Mouse (Mus musculus) ovary, postnatal 36 days (tissue): Measurements from ENCODE around the gene Stk10.
"Not testable (repeated sequence)": the region's sequence is repeated elsewhere in the genome, so short reads cannot be mapped to it uniquely, and the experiment has no call there.

Experiments
- DNase-seq: peaks from one replicate; pipeline ENCODE4 v3.0.0; 2022; ENCODE audit warnings: low spot score, mixed read lengths

Stk10 gene

DNA sequence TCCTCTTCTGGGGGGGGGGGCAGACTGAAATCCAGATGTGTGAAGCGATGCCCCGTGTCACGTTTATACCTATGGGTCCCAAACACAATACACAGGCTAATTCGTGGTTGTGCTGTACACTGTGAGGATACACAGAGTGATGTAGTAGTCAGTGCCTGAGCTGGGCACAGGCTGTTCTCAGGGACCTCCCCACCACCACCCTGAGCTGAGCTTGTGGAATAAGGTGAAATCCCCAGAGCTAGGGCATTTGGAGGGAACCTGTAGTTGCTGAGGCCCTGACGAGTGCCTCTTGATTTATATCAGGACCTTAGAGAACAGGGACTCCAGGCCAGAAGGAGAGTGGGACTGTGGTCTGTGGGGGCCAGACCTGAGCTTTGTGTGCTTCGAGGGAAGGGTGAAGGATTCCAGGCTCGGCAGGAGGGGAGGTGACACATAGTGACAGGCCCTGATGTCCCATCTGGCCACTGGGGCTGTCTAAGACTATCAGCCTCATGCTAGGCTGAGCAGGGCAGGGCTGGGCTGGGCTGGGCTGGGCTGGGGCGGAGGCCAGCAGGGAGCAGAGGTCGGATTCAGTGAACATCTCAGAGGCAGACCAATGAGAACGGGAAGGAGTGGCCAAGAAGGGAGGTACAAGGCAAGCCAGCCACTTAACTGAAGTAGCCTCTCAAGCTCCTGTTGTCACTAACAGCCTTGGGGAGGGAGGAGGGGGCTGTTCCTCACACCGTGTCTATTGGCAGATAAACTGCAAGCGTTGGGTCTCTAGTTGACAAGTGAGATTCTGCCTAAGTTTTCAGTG, 68.6 kb downstream of the Stk10 start:
- no peak for DNase-seq

DNA sequence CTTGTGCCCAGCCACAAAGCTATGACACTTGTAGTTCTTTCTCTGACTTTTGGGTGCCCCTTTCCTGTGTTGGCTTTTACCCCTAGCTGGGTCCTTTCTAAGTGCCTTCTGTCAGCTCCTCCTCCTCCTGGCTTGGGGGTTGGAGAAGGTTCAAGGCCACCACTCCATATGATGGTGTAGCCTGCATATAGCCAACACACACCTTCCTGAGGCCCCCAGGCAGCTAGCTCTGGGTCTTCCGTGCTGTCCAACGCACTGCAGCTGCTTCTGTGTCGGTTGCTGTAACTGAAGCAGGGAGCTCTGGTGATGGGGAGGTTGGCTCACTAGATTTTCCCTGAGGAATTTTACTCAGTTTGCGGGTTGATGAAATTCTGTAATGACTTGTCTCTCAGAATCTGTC, 71.6 kb downstream of the Stk10 start:
- DNase-seq, result no peak

DNA sequence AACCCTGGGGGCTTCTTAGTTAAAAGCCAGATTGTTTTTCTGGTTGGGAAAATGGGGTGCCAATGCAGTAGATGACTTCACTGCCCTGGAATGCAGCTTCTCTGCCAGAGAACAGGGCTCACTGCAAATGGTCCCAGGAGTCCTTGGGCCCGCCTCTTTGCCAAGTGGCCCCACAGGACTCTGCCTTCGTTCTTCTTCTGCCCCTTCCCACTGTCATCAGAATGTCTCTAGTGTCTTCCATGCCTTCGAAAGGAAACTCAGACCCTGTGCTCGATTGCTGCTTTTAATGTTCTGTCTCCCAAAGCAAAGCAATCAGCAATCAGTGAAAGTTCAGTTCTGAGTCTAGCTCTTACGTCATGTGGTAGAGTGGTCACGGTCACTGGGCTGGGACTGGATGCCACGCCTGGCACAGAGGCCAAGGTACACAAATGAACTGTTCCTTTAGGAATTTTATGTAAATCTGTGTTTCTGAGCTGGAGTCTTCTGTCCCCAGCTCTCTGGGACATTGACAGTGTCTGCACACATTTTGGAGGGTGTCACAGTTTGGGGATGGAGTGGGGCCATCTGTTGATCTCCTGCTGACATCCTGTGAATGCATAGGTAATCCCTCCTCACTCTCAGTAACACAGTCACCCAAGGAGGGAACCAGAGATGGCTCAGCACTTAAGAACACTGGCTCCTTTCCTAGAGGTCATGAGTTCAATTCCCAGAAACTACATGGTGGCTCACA, 72.2 kb downstream of the Stk10 start:
- DNase-seq, result peak; percentile 44

DNA sequence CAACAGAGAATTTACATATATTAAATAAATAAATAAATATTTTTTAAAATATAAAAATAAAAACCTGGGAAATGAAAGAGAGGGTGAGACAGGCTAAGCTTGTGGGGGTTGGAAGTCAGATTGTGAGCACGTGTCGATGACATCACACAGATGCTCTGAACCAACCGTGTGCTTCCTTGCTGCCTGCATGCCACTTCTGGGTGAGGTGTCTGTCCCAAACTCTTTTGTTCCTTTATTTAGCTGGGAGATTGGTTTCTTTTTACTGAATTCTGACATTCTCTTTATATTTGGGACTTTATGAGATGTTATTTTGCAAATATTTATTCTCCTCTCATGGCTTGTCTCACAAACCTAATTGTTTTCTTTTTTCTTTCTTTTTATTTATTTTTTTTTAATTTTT, 72.8 kb downstream of the Stk10 start:
- no peak for DNase-seq

DNA sequence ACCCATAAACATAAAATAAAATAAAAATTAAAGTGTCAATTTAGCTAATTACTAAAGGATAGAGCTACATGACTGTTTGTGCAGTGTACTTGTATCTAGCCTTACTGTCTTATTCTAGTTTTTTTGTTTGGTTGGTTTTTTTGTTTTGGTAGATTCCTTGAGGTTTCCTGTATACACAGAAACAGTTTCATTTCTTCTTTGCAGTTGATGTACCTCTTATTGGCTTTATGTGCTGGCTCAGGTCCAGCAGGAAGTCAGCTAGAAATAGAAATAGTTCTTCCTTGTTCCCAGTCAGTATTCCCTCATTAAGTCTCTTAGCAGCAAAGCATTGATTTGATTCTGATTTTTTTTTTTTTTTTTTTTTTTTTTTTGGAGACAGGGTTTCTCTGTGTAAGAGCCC, 74.2 kb downstream of the Stk10 start:
- no peak for DNase-seq

DNA sequence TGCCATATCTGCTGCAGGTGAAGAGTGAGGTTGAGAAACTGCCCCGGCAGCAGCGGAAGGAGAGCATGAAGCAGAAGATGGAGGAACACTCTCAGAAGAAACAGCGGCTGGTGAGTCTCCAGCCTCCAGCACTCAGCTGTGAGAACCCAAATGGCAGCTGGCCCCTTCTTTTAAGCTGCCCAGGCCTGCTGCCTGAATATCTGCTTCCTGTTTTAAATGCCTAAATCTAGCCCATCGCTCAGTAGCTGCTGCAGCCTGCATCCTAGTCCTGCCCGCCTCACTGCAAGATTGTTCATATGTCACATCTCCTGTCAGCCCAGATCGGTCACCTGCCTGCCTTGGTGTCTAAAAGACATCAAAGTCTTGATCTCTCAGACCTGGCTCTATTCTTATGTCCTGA, 77.5 kb downstream of the Stk10 start:
- DNase-seq, result no peak

DNA sequence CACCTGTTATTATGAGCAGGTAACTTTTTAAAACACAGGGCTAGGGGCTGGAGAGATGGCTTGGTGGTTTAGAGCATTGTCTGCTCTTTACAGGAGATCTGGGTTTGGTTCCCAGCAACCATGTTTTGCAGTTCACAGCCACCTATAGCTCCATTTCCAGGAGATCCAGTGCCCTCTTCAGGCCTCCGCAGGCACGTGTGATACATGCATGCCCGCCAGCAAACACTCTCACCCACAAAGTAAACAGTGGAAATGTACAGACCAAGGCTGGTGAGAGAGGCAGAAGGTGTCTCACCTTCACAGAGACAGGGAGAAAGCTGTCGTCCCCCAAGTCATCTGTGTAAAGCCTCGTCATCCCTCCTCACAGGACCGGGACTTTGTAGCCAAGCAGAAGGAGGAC, 79.2 kb downstream of the Stk10 start:
- DNase-seq, result no peak

DNA sequence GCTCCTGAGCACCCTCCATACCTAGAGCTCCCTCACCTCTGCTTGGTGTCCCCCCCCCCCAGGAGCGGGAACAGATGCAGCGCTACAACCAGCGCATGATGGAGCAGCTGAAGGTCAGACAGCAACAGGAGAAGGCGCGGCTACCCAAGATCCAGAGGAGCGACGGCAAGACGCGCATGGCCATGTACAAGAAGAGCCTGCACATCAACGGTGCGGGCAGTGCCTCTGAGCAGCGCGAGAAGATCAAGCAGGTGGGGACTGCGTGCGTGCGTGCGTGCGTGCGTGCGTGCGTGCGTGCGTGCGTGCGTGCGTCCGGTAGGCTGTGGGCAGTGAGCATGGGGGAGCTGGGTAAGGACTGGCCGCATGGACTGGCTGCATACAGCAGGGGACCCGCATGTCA, 81.4 kb downstream of the Stk10 start:
- no peak for DNase-seq

DNA sequence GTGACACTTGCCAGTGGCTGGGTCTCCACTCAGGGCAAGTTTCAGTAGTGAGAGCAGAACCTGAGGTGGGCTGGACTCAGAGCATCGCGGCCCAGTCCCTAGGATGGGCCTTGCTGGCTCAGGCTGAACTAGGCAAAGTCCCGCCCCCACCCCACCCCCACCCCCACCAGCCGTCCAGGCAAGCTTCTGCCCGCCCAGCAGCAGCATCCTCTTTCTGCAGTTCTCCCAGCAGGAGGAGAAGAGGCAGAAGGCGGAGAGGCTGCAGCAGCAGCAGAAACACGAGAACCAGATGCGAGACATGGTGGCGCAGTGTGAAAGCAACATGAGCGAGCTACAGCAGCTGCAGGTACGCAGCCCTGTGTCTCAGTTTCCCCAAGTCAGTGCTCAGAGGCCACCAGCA, 82.5 kb downstream of the Stk10 start:
- no peak for DNase-seq

DNA sequence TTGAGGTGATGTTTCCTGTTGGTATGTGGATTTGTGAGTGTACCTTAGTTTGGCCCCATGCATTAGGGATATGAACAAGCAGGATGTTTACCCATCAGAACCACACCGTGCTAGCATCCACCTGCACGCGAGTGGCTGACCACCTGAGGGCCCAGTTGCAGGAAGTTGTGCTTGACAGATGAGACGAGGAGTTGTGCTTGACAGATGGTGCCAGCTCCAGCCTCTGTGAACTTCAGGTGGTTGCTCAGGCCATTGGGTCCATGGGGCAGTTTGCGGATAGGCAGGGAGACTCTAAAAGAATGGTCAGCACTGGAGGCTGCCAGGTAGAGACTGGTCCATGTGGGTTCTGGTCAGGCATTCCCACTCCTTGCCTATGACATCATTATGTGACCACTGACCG, 83.0 kb downstream of the Stk10 start:
- no peak for DNase-seq

DNA sequence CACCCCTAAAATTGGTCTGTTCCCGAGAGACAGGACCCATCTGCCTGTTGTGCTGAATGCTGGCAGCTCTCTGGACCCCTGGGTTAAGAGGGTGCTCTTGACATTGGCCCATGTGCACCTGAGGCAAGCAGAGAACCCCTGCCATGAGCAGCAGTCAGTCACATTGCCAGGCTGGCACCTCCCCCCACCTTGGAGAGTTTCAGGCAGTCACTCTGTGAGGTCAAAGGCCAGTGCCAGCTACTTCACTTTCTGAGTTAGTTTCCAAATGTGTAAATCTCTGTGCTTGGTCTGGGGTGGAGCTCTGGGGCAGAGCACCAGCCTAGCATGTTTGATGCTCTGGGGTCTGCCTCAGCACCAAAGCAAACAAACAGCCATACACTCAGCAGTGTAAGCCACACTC, 84.9 kb downstream of the Stk10 start:
- no peak for DNase-seq

DNA sequence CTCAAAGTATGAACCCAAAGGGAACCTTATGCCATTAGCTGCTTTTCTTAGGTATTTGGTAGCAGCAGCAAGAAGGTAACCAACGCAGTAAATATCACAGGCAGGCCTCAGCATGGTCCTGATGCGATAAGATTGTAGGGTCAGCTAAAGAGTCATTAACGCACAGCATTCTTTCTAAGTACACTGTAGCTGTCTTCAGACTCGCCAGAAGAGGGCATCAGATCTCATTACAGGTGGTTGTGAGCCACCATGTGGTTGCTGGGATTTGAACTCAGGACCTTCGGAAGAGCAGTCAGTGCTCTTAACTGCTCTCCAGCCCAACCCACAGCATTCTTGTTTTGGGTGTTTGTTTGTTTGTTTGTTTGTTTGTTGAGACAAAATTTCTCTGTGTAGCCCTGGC, 85.5 kb downstream of the Stk10 start:
- DNase-seq, result not testable (repeated sequence)

DNA sequence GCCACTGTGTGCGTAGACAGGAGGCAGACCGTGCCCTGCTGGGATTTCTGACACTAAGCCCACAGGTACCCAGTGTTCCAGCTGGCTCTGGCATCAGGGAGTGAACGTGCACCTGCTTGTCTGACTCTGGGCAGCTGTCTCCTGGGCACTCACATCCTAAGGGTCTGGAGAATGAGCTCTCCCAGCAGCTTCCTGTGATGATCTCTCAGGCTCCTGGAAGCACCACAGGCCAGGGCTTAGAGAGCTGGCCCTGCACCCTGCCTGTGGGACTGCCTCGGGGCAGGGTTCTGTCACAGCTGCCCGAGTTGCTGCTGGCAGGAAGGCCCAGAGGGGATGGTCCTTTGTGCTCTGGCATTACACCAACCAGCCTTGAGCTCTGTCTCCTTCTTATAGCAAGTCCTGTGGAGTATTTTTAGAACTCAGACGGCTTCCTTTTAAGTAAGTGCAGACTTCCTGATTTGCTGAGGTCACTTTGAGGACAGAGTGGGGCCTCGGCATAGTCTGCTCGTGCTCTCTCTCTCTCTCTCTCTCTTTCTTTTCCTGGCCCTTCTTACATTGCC, 86.2 kb downstream of the Stk10 start:
- no peak for DNase-seq

DNA sequence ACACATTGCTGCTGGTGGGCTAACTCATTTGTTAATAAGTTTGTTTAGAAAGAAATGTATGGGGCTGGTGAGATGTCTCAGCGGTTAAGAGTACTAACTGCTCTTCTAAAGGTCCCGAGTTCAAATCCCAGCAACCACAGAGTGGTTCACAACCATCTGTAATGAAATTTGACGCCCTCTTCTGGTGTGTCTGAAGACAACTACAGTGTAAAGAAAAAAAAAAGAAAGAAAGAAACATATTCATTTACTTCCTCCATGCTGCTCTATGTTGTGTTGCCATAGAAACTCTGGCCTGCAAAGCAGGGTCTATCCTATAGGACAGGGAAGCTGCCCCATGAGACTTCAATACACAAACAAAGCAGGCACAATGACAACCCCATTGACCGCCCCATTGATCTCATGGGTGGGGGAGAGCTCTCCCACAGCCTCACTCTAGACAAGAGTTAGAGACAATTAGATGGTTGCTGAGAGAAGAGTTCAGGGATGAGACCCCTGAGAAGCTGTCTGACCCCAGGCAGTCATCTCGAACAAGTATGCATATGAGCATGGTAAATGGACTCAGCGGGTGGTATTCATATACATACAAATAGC, 86.9 kb downstream of the Stk10 start:
- DNase-seq, result no peak

DNA sequence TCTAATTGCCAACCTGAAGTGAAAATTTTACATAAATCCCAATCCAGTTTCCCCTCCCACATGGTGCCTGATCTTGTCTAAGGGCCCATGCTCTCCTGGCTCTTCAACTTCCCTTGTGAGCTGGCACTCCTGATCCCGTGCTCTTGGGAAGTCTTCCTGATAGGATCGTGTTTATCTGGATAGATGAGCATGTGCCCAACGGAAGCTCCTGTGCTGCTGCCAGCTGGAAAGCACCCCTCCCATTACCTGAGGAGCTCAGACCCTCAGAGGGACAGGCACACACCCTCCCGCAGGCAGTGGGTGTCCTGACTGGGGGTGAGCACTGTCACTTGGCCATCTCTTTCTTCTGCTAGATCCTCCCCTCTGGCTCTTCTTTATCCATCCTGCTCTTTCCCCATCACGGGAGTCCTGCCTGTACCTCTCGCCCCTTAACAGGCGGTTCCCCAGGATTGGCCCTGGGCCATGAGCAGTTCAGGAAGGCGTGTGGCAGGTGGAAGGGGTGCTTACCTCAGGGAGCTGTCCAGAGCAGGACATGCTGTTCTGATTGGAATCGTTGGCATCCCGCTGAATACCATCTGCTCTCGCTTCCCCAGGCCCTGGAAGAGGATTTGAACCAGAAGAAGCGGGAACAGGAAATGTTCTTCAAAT, 88.8 kb downstream of the Stk10 start:
- DNase-seq, result no peak

DNA sequence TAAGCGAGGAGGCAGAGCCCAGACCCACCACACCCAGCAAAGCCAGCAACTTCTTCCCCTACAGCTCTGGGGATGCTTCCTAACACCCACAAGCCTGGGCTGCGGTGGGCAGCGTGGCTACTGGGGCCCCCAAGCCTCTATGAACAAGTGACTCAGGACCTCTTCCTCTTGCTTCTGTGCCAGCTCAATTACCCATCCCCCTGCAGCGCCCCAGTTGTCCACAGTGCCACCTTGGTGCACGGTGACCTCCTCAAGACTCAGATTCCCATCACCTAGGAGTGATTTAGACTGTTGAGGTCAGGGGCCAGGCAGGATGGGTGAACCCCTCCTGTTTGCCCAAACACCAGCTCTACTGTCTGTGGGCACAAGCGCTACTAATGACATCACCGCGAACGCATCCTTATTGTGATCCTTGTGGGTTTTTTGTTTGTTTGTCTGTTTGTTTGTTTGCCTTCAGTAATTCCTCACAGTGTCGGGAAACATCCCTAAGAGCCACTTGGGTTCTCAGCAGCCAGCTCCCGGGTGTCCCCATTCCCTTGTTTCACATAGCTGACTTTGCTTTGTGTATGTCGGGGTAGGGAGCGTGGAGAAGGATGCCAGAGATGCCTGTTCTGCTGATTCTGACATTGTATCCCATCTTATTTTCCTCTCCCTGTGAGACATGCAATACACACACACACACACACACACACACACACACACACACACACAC, 89.5 kb downstream of the Stk10 start:
- no peak for DNase-seq

DNA sequence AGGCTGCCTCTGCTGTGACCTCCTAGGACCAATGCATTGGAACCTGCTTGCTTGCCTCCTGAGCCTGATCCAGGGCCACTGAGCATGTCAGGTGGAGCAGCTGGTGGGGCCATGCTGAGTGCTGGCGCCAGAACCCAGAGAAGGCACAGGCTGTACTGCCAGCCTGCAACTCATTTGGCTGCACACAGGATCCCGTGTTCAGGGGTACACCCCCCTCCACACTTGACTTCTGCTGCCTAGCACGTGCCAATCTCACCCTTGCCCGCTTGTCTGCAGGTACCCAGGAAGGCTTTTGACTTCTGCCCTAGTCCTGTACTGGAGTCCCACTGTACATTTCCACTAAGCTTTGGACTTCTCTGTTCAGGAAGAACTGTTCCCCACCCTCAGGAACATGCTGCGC, 90.1 kb downstream of the Stk10 start:
- DNase-seq, result no peak

DNA sequence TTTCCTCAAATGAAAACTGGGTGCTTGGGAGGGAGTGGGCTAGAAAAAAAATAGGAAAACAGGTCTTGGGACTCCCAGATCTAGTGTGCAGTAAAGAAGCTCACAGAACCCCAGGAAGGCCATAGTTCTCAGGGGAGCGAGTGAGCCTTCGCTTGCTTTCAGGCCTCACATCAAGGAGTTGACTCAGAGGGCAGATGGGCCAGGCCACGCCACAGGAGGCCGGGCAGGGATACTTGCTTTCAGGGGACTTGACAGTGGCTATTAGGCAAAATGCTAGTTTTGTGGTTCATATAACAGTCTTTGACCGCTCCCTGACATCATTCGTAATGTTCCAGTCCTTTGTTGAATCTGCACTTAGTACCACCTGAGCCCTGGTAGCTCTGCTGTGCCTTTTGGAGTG, 90.8 kb downstream of the Stk10 start:
- DNase-seq, result no peak

DNA sequence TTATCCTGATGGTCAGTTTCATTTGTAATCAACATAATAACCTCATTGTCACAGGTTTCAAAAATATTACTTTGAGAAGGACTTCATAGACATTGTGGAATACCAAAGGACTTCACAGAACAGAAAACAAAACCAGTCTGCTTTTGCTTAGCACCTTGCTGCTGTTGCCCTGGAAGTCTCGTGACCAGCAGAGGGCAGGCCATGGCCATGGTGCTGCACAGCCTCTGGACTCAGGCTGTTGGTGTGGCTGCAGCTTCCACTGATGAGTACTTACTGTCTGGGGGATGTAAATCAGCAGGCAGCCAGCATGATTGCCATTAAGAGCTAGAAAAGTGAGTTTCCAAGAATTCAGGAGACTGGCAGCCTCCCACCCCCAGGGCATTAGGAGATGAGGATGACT, 92.6 kb downstream of the Stk10 start:
- DNase-seq, result peak; percentile 73

DNA sequence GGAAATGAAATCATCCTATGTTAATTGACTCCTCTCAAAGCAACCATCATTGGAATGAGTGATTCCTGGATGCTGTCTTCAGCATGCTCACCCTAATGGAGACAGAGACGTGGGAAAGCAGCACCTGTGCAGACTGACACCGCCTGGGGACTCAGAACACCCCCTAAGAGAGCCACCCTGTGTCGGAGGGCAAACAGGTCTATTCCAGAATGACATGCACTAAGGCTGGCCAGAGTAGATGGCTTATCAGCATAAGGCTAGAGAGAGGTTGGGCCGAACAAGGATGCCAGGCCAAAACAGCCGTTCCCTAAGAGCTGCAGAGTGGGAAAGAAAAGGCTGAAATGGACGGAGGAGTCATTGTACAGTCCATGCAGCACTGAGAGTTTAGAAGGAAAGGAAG, 93.0 kb downstream of the Stk10 start:
- DNase-seq, result no peak

DNA sequence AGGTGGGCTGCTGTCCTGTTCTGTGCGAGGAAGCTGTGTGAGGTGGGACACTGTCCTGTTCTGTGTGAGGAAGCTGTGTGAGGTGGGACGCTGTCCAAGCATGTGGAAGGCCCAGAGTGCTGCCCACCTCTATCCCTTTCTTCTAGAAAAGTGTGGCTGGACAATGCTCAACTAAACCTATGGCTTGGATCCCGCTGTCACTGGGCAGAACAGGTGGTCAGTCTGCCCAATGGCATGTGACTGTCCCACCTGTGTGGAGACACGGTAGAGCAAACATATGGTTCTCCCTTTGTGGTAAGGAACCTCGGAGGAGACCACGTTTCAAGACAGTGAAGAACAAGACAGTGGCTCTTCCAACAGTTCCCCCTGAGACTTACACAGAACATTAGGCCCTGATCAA, 94.8 kb downstream of the Stk10 start:
- no peak for DNase-seq

DNA sequence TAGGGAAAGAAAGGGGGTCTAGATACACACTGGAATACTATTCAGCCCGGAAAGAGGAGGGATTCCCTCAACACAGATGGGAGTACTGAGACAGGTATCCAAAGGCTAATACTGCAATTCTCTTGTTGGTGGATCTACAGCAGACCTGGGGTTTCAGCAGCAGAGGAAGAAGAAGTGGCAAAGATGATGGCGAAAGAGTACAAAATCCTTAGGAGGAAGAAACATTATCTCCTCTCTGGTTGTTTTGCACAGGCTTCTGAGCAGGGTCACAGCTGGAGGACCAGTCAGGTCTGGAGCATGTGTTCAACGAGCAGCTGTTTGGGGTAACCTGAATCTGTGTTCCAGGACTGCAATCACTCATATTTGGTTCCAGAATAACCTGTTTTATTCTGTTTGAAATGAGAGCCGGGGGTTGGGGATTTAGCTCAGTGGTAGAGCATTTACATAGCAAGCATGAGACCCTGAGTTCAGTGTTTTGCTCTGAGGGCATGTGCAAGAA, 96.7 kb downstream of the Stk10 start:
- DNase-seq, result no peak
